Mouse (Mus musculus): ENCODE measurements at regions not wholly inside any gene's neighbourhood (a gene's known extent, or its start where the extent isn't known, plus 50 kb on each side); places are given as distances from the start of the nearest gene placed in this dataset.

DNA sequence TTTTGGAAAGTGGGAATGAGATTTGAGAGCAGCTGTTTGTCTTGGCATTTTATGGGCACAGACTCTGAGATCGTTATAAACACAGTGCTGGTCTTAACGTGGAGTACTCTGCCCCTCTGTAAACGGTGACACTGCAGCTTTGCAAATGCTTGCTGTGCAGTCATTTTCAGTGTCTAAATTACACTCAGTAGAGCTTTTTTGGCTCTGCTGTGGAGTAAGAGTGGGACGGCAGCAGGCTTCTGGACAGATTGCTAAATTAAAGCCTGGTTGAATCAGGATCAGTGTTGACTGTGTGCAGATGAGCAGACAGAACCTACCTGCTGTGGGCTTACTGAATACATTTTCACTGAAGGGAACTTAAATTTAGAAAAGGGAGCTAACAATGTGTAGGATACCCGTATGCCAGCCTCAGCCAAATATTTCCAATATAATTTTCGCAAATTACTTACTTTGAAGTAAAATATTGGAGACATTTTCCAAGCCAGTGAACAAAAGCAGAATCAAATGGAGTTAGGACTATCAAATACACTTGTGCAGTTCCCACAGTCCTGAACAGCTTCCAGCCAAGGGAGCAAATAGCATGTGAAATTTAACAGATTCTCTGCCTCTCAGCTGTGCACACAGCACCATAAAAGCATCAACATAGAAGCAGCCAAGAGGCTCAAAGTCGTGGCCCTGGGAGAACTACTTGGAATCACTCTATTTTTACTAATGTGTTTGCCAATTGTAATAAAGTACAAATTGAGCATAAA is 148.1 kb upstream of the Stac start:
- peak; percentile 23 to 50 for DNase-seq (ENCODE audit: low spot score in 2 of 2)

DNA sequence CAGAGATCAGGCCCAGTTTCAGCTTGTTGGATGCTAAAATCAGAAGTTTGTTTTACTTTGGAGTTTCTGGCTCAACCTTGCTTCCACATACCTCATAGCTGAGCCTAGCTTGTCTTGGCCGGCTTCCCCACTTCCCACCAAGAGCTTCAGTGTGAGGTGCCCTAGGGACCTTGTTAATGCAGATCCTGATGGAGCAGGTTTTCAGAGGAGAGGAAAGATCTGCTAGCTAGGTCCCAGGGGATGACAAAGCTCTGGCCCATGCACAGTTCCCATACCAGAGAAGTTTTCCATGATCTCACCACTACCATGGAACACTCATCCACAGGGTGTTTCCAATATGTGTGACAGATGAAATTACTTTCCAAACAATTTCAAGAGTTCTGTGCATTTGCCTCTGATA is 131.9 kb upstream of the Stac start:
- DNase-seq (ENCODE audit: low spot score in 2 of 2) = no peak

DNA sequence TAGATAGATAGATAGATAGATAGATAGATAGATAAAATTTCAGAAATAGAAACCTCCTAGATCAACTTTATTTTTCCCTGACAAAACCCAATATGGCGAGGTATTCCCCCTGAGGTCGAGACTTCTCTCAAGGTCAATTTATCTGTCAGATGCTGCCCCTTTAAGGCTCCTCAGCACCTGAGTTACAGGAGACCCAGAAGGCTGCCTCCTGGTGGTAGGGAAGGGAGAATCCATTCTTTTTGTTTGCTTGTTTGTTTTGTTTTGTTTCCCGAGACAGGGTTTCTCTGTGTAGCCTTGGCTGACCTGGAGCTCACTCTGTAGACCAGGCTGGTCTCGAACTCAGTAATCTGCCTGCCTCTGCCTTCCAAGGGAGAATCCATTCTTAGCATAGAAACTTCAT is 127.3 kb upstream of the Stac start:
- no peak for DNase-seq (ENCODE audit: low spot score in 2 of 2)

DNA sequence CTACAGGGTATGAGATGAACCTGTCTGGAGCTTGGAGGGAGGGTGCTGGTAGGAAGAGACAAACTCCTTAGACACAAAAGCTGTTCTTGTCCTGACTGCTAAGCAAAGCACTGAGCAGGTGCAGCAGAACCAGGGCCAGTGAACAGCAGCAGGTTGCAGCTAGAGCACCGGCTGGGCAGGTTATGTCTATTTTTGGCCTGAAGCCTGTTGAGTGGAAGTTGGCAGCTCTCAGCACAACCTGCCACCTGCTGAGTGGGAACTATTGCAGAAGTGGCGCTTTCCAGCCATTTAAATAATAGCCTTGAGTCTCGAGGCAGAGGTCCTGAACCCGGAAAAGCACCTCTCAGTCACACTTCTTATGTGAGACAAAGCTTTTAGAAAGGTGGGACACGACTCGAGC is 114.8 kb upstream of the Stac start:
- DNase-seq (ENCODE audit: low spot score in 2 of 2) = no peak

DNA sequence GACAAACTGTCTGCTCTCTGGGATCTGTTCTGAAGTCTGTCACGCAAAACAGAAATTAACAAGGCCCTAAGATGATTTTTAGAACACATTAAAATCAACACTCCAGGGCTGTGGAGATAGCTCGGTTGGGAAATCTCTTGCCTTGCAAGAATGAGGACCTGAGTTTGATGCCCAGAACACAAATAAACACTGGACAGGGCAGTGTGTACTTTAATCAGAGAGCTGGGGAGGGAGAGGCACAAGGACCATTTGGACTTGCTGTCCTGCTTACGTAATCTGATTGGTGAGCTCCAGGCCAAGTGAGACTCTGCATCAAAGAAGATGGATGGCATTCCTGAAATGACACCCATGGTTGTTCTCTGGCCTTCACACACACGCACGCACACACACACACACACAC is 111.2 kb upstream of the Stac start:
- DNase-seq (ENCODE audit: low spot score in 2 of 2) = no peak

DNA sequence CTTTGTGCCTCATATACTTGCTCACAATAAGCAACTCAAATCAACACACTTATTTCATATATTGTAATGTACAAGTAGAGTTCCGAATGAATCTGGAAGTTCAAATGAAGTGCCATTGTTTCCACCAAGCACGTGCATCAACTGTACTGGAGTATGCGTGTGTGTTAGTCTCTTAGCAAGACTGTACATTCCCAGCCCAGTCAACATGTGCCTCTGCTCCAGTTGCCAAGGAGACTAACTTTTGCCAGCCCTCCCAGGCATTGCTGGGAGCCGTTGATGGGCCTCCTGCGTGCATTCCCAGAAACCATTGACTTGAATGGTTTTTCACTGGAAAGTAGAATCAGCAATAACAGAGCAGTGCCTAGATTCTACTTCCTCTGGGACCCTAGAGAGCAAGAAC is 110.7 kb upstream of the Stac start:
- DNase-seq (ENCODE audit: low spot score in 2 of 2) = no peak

DNA sequence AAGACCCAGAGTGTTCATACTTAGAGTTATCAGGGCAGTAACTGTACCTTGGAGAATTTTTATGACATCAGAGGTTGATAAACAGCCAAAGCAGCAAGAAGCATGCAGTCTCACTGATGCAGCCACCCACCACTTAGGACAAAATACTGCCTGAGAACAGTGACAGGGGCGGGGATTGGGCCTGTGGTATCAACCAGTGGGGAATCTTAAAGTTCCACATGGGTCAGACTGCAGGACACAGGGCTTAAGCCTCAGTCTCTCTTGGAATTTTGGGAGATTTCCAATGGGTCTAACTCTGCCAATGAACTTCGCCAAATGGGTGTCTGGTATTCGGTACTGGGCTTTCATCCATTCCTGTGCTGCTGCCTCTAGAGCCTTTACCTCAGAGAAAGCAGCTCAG is 88.8 kb upstream of the Stac start:
- DNase-seq (ENCODE audit: low spot score in 2 of 2) = no peak

DNA sequence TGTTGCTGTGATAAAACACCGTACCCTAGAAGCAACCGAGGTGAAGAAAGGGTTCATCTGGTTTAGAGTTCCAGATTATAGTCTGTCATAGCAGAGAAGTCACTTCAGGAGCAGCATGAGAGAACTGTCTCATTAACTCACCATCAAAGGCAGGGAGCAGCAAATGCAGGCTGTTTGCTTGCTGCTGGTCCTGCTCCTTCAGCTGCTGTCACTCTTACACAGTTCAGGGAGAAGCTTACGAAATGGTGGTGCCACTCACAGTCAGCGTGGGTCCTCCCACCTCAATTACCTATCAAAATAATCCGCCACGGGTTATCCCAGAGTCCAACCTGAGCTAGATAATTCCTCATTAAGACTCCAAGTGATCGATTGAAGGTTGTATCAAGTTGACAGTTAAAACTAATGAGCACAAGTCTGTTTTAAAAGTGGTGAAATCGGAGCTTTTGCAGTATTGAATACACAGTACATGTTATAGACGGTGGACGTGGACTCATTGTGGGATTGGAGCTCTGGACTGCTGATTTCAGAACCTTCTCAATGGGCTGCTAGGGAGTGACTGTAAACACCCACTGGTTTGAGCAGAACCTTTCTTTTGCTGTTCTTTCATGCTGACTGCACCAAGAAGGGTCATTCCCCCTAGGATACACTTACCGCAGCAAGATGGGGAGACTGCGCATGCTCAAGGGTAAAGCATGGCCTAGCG is 87.4 kb upstream of the Stac start:
- DNase-seq (ENCODE audit: low spot score in 2 of 2) = no peak

DNA sequence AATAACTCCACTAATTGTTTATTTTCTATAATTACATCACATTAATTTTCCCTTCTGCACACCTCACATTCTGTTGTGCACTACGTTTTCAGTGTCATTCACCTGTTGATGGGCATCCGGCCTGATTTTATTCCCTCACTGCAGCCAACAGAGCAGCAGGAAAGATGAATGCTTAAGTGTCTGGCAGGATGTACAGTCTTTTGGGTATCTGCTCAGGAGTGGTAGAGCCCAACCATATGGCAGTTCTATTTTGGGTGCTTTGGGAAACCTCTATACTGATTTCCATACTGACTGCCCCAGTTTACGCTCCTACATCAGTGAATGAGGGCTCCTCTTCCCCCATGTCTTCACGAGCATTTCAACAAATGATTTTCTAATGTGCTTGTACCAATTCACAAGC is 84.1 kb upstream of the Stac start:
- no peak for DNase-seq (ENCODE audit: low spot score in 2 of 2)

DNA sequence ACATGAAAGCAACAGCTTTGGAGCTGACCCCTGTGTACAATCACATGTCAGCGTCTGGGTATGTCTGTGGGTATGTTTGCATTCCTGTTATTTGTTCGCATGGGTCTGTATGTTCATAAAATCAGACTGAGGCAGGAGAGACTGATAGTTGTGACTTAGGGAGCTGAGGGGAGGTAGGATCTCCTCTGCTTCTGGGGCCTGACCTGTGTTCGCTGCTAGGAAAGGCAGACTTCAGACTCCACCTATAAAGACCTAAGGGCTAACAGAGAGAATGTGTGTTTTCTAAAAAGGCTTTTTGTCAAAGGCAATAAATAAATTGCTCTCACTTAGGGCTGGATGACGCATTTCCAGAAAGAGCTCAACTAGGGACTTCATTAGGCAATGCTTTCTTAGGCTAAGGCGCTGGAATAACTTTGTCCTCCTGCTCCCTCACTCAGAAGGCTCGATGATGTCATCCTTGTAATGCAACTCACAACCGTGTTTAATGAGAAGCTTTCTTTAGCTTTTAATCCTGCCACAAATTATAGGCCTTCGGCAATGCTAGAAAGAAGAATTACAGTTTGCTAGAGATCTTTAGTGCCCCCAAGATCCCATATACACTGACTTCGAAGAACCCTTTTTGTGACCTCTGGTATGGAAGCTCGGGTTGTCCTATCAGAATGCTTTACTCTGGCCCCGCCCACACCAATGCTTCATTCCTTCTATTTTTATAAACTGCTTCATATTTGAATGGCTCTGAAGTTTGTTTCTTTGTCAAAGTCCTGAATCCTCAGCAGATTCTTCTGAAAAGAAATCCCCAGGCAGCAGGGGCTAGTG is 72.7 kb upstream of the Stac start:
- DNase-seq (ENCODE audit: low spot score in 2 of 2) = no peak

DNA sequence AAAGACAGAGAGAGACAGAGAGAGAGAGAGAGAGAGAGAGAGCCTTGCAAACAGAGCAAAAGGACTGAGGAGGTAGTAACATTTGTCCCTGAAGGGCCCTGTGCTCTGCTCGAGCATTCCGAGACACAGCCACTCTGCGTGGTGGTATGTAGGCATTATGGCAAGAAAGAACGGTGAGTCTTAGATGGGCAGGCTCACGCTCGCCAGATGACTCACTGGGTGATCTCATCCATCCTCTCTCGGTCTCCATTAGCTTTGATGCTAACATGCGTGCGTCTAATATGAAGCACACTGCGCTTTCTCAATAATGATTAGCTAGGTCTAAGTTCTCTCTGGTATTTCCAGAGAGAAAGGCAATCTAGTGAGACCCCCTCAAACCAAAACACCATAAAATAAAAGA is 65.1 kb upstream of the Stac start:
- DNase-seq (ENCODE audit: low spot score in 2 of 2) = no peak

DNA sequence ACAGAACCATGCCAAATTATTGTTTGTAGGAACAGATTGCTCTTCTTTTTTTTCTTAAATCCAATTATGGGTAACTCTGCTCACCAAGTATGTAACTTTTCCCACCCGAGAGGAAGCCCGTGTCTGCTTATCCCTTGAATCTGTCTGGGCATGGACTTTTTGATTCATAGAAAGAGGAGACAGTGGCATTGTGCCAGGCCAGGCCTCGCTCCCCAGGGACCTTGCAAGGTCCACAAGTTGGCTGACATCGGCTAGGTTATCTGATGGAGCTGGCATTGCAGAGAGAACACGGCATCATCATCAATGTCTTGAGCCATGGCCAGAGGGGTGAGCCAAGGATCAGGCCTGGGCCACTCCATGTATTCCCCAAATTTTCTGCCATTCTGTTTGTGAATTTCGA is 56.0 kb upstream of the Stac start:
- DNase-seq (ENCODE audit: low spot score in 2 of 2) = no peak

DNA sequence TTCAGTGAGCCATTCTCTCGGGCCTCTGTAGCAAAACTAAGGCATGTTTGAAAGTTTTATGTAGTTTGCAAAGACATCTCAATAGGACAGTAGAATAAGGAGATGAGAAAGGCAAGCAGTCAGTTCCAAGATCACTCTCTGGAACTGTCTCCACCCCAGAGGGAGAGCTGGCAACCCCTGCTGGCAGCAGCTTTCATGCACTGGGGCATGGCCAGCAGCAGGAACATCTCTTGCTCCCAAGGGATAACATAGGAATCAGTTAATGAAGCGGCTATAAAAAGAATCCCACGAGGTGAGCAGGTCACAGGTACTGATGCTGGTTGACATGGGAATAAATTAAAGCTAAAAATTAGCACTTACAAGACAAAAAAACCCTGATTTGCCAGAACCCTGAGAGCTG is 55.1 kb upstream of the Stac start:
- no peak for DNase-seq (ENCODE audit: low spot score in 2 of 2)

Data from frontal cortex, postnatal 14 days (tissue).